Mouse (Mus musculus): ENCODE results near the gene Slc25a28. TPM values are rescaled to one million over a fixed set of nuclear protein-coding genes. Genes with fewer than 3 reads are reported as not detected.
A peak's percentile ranks its signal among the peaks of the same experiment; 100 is the strongest.

Slc25a28 gene
- polyA plus RNA-seq, 1 experiment from 2014 or later = 4.8 TPM

GRCm38 (mm10) chr19:43615074-43615445 is 59.6 kb downstream of the Slc25a28 start:
- Histone ChIP-seq H3K9ac (replicated peaks) (no peak overlapping the region), H3K36me3 (replicated peaks; ENCODE audit: insufficient read depth, low read length) (no peaks in the 10 kb centered on the region), H3K4me1 (ENCODE audit: insufficient read depth) (no peaks in the 10 kb centered on the region; the same call in 1 of the 2 replicates), H3K4me3 (ENCODE audit: low read depth, low read length) (peak overlapping the region; percentile 15), H3K27me3 (ENCODE audit: insufficient read depth, low read length) (peaks cover 100% of the 10 kb centered on the region), H3K9me3 (ENCODE audit: low read length) (no peaks in the 10 kb centered on the region), H3K27ac (ENCODE audit: low read depth) (no peak overlapping the region), H3K4me2 (ENCODE audit: low read depth, low read length) (peak overlapping the region; percentile 41; the same call in 1 of the 2 replicates)
- WGBS (ENCODE audit: insufficient replicate concordance) = 1% methylated on average over 20 of the region's 20 CpGs
- ATAC-seq (no peak), DNase-seq (no peak)
- TF ChIP-seq EP300 (IDR thresholded peaks at IDR 0.05; ENCODE audit: low read depth) (no peak), CTCF (IDR thresholded peaks at IDR 0.05; ENCODE audit: low read depth) (no peak)

GRCm38 (mm10) chr19:43614341-43615073 is 60.2 kb downstream of the Slc25a28 start:
- TF ChIP-seq CTCF (IDR thresholded peaks at IDR 0.05; ENCODE audit: low read depth) (no peak), EP300 (IDR thresholded peaks at IDR 0.05; ENCODE audit: low read depth) (no peak)
- Histone ChIP-seq H3K27me3 (ENCODE audit: insufficient read depth, low read length) (peaks cover 100% of the 10 kb centered on the region), H3K4me2 (ENCODE audit: low read depth, low read length) (peak overlapping the region; percentile 41; the same call in 1 of the 2 replicates), H3K4me3 (ENCODE audit: low read depth, low read length) (peak overlapping the region; percentile 15), H3K9ac (replicated peaks) (no peak overlapping the region), H3K27ac (ENCODE audit: low read depth) (no peak overlapping the region), H3K9me3 (ENCODE audit: low read length) (no peaks in the 10 kb centered on the region), H3K36me3 (replicated peaks; ENCODE audit: insufficient read depth, low read length) (no peaks in the 10 kb centered on the region), H3K4me1 (ENCODE audit: insufficient read depth) (no peaks in the 10 kb centered on the region; the same call in 1 of the 2 replicates)
- WGBS (ENCODE audit: insufficient replicate concordance) = 2% methylated on average over 59 of the region's 92 CpGs
- no peak for ATAC-seq
- peak; percentile 20 for DNase-seq

Small RNAs within 50 kb of the gene (microRNA-seq; reads per million reads assigned to microRNA genes)
- not detected for gene Gm22646

Other genes starting within 250 kb of the Slc25a28 start
- gene Cnnm1, start 234.4 kb downstream of the Slc25a28 start, polyA plus RNA-seq (2015; fragmentation: Nextera tagmentation; extraction: Ambion mirVana) = 0.21 and 0.22 TPM in 2 replicates
- 127 and 137 TPM in 2 replicates for gene Got1, start 150.3 kb downstream of the Slc25a28 start, polyA plus RNA-seq (2015; fragmentation: Nextera tagmentation; extraction: Ambion mirVana)
- gene Nkx2-3, start 62.6 kb downstream of the Slc25a28 start, polyA plus RNA-seq (2015; fragmentation: Nextera tagmentation; extraction: Ambion mirVana) = 0.05 and 0.13 TPM in 2 replicates
- gene Entpd7, start 14.8 kb upstream of the Slc25a28 start, polyA plus RNA-seq (2015; fragmentation: Nextera tagmentation; extraction: Ambion mirVana) = 1.9 TPM in 2 replicates
- 17.1 and 17.6 TPM in 2 replicates for gene Cutc, start 78.1 kb upstream of the Slc25a28 start, polyA plus RNA-seq (2015; fragmentation: Nextera tagmentation; extraction: Ambion mirVana)
- gene Cox15, start 78.1 kb upstream of the Slc25a28 start, polyA plus RNA-seq (2015; fragmentation: Nextera tagmentation; extraction: Ambion mirVana) = 3.4 and 3.5 TPM in 2 replicates
- gene Abcc2, start 107.3 kb upstream of the Slc25a28 start, polyA plus RNA-seq (2015; fragmentation: Nextera tagmentation; extraction: Ambion mirVana) = 37.7 and 38.3 TPM in 2 replicates

All from liver, postnatal 0 days (tissue).